Mouse (Mus musculus) right cerebral cortex, postnatal 25 days (tissue): ENCODE results near the gene Mgme1.

Source experiments
- DNase-seq: peaks from one replicate; pipeline ENCODE4 v3.0.0; 2022

Gene Mgme1

GRCm38 (mm10) chr2:144270507-144271420, at the start of gene Mgme1, which contains the start of gene Snx5:
Gene Mgme1 (plus strand): TSS chr2:144270663.
Gene Snx5 (minus strand): TSS chr2:144270906.
- peak; percentile 98 for DNase-seq

GRCm38 (mm10) chr2:144224351-144224750, 46.1 kb upstream of the Mgme1 start:
- DNase-seq, result no peak

GRCm38 (mm10) chr2:144226906-144227586, 43.4 kb upstream of the Mgme1 start:
- DNase-seq, result no peak

GRCm38 (mm10) chr2:144228521-144229346, 41.7 kb upstream of the Mgme1 start:
- DNase-seq, result no peak

GRCm38 (mm10) chr2:144229647-144230046, 40.8 kb upstream of the Mgme1 start:
- DNase-seq, result no peak

GRCm38 (mm10) chr2:144230498-144230897, 40.0 kb upstream of the Mgme1 start:
- no peak for DNase-seq

- no peak for DNase-seq
These were observed 39.3 kb upstream of the Mgme1 start for GRCm38 (mm10) chr2:144231115-144231514.

- no peak for DNase-seq
These were observed 36.9 kb upstream of the Mgme1 start for GRCm38 (mm10) chr2:144233534-144233933.

GRCm38 (mm10) chr2:144235776-144236175, 34.7 kb upstream of the Mgme1 start:
- DNase-seq, result no peak

- DNase-seq, result no peak
These were observed 33.5 kb upstream of the Mgme1 start for GRCm38 (mm10) chr2:144236791-144237584.

GRCm38 (mm10) chr2:144238341-144238740, 32.1 kb upstream of the Mgme1 start:
- DNase-seq, result no peak

- DNase-seq, result no peak
These were observed 31.1 kb upstream of the Mgme1 start for GRCm38 (mm10) chr2:144239318-144239717.

- DNase-seq, result no peak
These were observed 30.2 kb upstream of the Mgme1 start for GRCm38 (mm10) chr2:144240095-144240899.

GRCm38 (mm10) chr2:144245464-144245863, 25.0 kb upstream of the Mgme1 start:
- no peak for DNase-seq

GRCm38 (mm10) chr2:144246270-144246669, 24.2 kb upstream of the Mgme1 start:
- no peak for DNase-seq

GRCm38 (mm10) chr2:144247337-144247978, 23.0 kb upstream of the Mgme1 start:
- no peak for DNase-seq

- no peak for DNase-seq
These were observed 21.7 kb upstream of the Mgme1 start for GRCm38 (mm10) chr2:144248613-144249376.

- no peak for DNase-seq
These were observed 20.4 kb upstream of the Mgme1 start for GRCm38 (mm10) chr2:144250111-144250510.

- DNase-seq, result no peak
These were observed 7.6 kb upstream of the Mgme1 start for GRCm38 (mm10) chr2:144262837-144263236.
